Mouse (Mus musculus) small intestine, adult 2 months (tissue): ENCODE measurements around the gene Pomgnt2.

Experiments used
- CTCF ChIP-seq: fragments of 200-500 bp; IDR thresholded peaks from 2 replicates; pipeline ENCODE4 v1.5.1; 2012; ENCODE audit warnings: low read depth, mild to moderate bottlenecking, control low read depth, inconsistent platforms, low read length, moderate library complexity, mixed read lengths; ENCODE audit not compliant: insufficient replicate concordance, insufficient read length; ENCODE audit errors: extremely low read depth
- POLR2A ChIP-seq: fragments of 200-500 bp; IDR thresholded peaks from 2 replicates; pipeline ENCODE4 v1.6.1; 2012; ENCODE audit warnings: low read depth, mild to moderate bottlenecking, control low read depth, inconsistent platforms, low read length, moderate library complexity

GRCm38 (mm10) chr9:122010751-122011150, 13.8 kb upstream of the Pomgnt2 start:
- TF ChIP-seq POLR2A (no peak), CTCF (no peak)
